Mouse (Mus musculus) spleen, postnatal 36 days (tissue): ENCODE results near the gene Rhd.

Source experiments
- DNase-seq, 2 experiments: peaks; one replicate each; pipeline ENCODE4 v3.0.0; 2022; ENCODE audit warnings: low spot score in 2 of 2, mixed read lengths in 1 of 2

Gene Rhd

DNA sequence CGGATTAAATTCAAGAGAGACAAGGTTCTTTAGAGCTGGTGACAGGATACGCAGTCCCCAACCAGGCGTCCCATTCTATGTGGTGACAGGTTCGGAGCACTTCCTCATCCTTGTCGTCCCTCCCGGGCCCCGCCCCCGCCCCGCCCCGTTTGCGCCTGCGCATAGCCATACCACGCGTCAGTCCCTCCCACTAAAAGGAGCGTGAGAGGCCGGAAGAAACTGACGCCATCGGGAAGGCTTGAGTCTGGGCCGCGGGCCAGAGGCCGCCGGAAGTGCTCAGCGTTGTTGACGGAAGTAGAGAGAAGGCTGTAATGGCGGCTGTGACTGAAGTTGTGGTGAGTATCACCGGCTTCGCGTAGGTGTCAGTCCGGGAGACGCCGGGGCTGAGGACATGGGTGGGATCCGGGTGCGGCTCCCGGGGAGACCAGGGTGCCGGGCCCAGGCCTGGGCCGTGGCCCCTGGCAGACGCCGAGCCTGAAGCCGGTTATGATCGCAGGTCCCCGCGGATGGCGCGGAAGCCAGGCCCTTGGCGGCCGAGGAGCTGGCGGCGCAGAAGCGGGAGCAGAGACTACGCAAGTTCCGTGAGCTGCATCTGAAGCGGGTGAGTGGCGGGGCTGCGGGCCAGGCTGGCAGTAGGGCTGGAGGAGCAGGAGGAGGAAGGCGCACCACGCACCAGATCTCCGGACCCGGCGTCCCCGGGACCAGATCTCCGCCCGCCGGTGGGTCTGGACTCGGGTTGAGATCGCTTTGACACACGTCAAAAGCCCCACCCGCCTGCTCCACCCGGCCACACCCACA lies 66.5 kb downstream of the Rhd start, which contains the start of gene Syf2:
Gene Syf2 (plus strand): TSS at position 215 of the 798 bp plus-strand sequence.
- DNase-seq, result peak; percentile 93 to 96

DNA sequence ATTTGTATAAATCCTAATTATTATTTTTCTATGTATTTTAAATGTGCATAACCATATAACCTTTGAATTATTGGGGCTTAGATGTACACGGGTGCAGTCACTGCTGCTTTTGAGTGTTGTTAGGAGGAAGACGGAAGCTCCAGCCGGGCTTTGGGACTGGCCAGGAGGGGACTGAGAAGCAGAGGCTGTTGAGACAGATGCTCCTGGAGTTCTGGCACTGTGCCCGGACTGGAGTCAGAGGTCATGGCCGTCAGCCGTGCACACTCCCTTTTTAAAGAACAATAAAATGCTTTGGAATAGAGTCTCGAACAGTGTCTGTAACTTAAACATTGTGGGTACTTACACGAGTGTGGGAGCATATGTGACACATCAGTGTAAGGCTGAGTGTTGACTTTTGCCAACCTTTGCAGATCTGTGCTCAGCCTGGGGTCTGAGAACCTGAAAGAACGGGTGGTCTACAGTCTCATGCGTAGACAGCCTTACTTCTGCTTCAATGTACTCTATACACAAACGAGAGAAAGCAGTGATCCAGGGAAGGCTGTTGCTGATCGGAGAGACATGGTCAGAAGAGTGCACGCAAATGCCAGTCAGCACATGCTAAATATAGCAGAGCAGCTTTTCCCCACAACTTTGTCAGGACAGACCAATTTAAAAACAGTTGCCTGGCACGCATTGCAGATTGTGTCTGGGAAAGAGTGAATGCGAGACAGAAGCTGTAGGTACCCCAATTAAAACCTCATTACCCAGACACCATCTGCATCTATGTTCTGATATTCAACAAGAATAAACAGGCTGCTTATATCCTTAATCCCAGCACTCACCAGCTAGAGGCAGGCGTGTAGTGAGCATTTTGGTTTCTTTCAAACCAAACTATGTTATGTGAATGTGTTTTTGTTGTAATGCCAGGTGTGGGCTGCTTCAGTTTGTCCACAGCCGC lies 73.2 kb downstream of the Rhd start:
- no peak for DNase-seq

DNA sequence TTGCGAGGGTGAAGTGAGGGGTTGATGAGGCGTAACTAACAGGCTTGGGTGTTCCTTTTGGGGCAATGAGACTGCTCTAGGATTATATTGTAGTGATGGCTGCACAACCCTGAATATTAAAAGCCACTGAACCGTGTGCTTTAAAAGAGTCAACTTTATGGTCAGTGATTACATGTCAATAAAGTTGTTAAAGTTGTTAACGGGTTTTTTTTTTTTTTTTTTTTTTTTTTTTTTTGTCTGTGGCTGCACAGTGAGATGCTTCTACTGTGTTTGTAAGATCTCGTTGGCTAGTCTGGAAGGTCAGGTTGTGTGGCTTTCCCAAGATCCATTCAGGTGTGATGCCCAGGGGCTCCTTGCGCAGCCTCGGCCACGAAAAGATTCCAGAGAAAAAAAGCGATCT lies 75.6 kb downstream of the Rhd start:
- DNase-seq, result no peak

DNA sequence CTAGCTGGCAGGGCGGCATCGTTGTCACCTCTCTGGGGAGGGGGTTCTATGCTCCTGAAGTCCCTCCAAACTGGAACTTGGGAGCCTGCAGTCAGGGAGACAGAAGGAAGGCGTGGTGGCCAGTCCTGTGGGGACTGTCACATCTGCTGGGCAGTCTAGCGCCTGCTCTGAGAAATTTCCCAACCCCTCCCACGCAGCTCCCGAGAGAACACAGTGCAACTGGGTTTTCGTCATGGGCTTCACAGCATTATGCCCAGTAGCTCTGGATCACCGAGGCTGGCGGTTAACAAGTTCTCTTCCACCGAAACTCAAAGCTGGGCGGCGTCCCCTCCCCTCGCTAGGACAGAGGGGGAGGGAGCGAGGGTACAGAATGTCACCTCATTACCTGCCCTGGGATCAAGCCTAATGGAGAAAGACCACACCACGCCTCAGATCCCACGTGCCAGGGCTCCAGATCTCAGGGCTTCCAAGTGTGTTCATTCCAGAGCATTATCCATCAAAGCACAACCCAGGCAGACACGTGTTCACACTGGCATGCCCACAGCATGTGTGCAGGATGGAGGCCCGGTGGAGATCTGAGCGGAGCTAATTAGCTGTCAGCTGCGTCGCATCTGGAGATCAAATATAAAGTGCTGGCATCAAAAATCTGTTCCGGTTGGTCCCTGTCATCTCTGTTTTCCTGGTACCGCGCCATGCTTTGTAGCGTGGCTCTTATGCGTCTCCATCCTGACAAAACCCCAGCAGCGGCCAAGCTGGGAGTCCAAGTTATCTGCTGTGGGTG lies 79.6 kb downstream of the Rhd start:
- no peak for DNase-seq
